Mouse (Mus musculus) liver, postnatal 0 days (tissue): ENCODE measurements around the gene Tmem266.

ENCODE experiments used
- CTCF ChIP-seq: sonication (generic); IDR thresholded peaks from 2 replicates; pipeline ENCODE4 v1.5.1; 2016; ENCODE audit warnings: antibody characterized with exemption, low read depth
- EP300 ChIP-seq: IDR thresholded peaks from 2 replicates; pipeline ENCODE4 v1.6.1; 2016; ENCODE audit warnings: antibody characterized with exemption, low read depth, mild to moderate bottlenecking

DNA sequence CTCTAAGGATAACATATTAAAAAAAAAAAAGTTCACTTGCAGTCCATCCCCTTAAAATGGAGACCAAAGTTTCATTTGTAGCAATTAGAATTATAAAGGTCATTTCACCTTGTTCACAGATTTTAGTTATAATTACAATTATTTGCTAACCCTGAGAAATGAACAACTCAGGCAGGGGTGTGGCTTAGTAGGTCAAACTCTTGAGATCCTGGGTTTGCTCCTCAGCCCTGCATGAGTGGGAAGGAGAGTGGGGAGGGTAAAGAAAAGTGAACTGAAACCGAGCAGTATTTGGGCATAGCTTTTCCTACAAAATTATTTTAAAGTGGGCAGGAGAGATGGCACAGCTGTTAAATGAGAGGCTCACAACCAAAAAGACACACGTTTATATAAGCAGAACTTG, 19.6 kb upstream of the Tmem266 start:
- TF ChIP-seq CTCF (no peak), EP300 (no peak)
